Mouse (Mus musculus) G1E (cell line): Measurements from ENCODE around the gene Dynlrb1. TPM values are rescaled to one million over a fixed set of nuclear protein-coding genes. Genes with fewer than 3 reads are reported as not detected.

Experiments used
- ATAC-seq: 2 replicates; pipeline ENCODE4 v1.8.0; 2016; ENCODE audit warnings: mild to moderate bottlenecking; ENCODE audit not compliant: insufficient number of reproducible peaks, poor library complexity, low FRiP score, severe bottlenecking; ENCODE audit errors: extremely low read depth
- DNase-seq: peaks from one replicate; pipeline ENCODE4 v3.0.0; 2012; ENCODE audit warnings: low spot score
- H3K27me3 ChIP-seq: 2 replicates; pipeline ENCODE4 v1.6.1; 2012; ENCODE audit warnings: mild to moderate bottlenecking, low read length, inconsistent platforms; ENCODE audit not compliant: insufficient read depth
- H3K36me3 ChIP-seq: replicated peaks from 2 replicates; pipeline ENCODE3; 2012; ENCODE audit warnings: mild to moderate bottlenecking, inconsistent platforms
- H3K4me1 ChIP-seq: 2 replicates; pipeline ENCODE4 v1.6.1; 2012; ENCODE audit warnings: low read depth, low read length, inconsistent platforms, mixed read lengths; ENCODE audit not compliant: insufficient read depth
- H3K4me3 ChIP-seq: 2 replicates; pipeline ENCODE4 v1.5.1; 2012; ENCODE audit warnings: low read depth, mild to moderate bottlenecking, inconsistent platforms, low read length, moderate library complexity, mixed read lengths
- H3K9me3 ChIP-seq: replicated peaks from 2 replicates; pipeline ENCODE4 v1.6.1; 2012; ENCODE audit warnings: inconsistent platforms
- CTCF ChIP-seq: IDR thresholded peaks from 2 replicates; pipeline ENCODE4 v1.5.1; 2012; ENCODE audit warnings: low read depth, low read length, inconsistent platforms, mixed read lengths
- GATA1 ChIP-seq: IDR thresholded peaks from 2 replicates; pipeline ENCODE4 v1.6.1; 2012; ENCODE audit warnings: borderline replicate concordance, low read length, inconsistent platforms, mixed read lengths
- GATA2 ChIP-seq: IDR thresholded peaks from 2 replicates; pipeline ENCODE4 v1.6.1; 2012; ENCODE audit warnings: low read depth, low read length, inconsistent platforms, borderline replicate concordance
- POLR2AphosphoS5 ChIP-seq: IDR thresholded peaks from 2 replicates; pipeline ENCODE4 v1.6.1; 2012; ENCODE audit warnings: low read depth, low read length, inconsistent platforms; ENCODE audit not compliant: insufficient replicate concordance
- TAL1 ChIP-seq: conservative IDR thresholded peaks from 2 replicates; pipeline ENCODE4 v1.6.1; 2012; ENCODE audit warnings: low read depth, low read length, inconsistent platforms, mixed read lengths
- polyA plus RNA-seq: library from polyadenylated mRNA; stranded (reverse); fragments of >175 nt; gene quantifications from 2 replicates; pipeline ENCODE4 v1.2.3, GENCODE M21; 2012
- total RNA-seq, 2 experiments: library from RNA; stranded (forward) in 1 of 2; stranded (reverse) in 1 of 2; fragments of 200-1000 nt in 1 of 2; fragments of >200 nt in 1 of 2; fragmentation: Nextera tagmentation in 1 of 2; gene quantifications; 2 replicates each; pipeline ENCODE4 v1.2.3; 2014 to 2017

The Dynlrb1 gene
- total and polyA plus RNA-seq, 3 experiments: 117 to 291 (median 200) TPM

GRCm38 (mm10) chr2:155240915-155241314, 4.6 kb downstream of the Dynlrb1 start:
- Histone ChIP-seq H3K27me3 (no peaks in the 10 kb centered on the region), H3K36me3 (peaks cover 53% of the 10 kb centered on the region), H3K4me1 (peaks cover 15% of the 10 kb centered on the region), H3K9me3 (0 out of 2 replicates have a peak, but pooled peaks cover 2% of the 10 kb centered on the region), H3K4me3 (no peak overlapping the region)
- ATAC-seq: no peak
- TF ChIP-seq POLR2AphosphoS5 (no peak), GATA2 (no peak)
- DNase-seq: no peak

GRCm38 (mm10) chr2:155242296-155242855, 6.0 kb downstream of the Dynlrb1 start:
- no peak overlapping the region for H3K4me3 ChIP-seq
- H3K27me3 ChIP-seq: no peaks in the 10 kb centered on the region
- DNase-seq (no peak), ATAC-seq (no peak)
- H3K4me1 ChIP-seq: peaks cover 10% of the 10 kb centered on the region
- peaks cover 65% of the 10 kb centered on the region for H3K36me3 ChIP-seq
- H3K9me3 ChIP-seq: 0 out of 2 replicates have a peak, but pooled peaks cover 2% of the 10 kb centered on the region
- TF ChIP-seq POLR2AphosphoS5 (no peak), GATA1 (no peak), GATA2 (no peak), CTCF (no peak), TAL1 (no peak)

- no peak for DNase-seq
- Histone ChIP-seq H3K9me3 (0 out of 2 replicates have a peak, but pooled peaks cover 2% of the 10 kb centered on the region), H3K4me1 (no peaks in the 10 kb centered on the region; the same call in 1 of the 2 replicates), H3K27me3 (no peaks in the 10 kb centered on the region), H3K4me3 (no peak overlapping the region), H3K36me3 (peaks cover 91% of the 10 kb centered on the region)
- TF ChIP-seq CTCF (no peak), POLR2AphosphoS5 (no peak), GATA2 (no peak), GATA1 (no peak), TAL1 (no peak)
- ATAC-seq: no peak
Observed at GRCm38 (mm10) chr2:155246231-155246630, 9.9 kb downstream of the Dynlrb1 start.

GRCm38 (mm10) chr2:155248206-155248605, 11.9 kb downstream of the Dynlrb1 start:
- ATAC-seq: no peak
- TF ChIP-seq CTCF (no peak), GATA2 (no peak), TAL1 (no peak), POLR2AphosphoS5 (no peak), GATA1 (no peak)
- no peaks in the 10 kb centered on the region for H3K27me3 ChIP-seq

GRCm38 (mm10) chr2:155248718-155249117, 12.4 kb downstream of the Dynlrb1 start:
- H3K4me1 ChIP-seq: no peaks in the 10 kb centered on the region
- peaks cover 78% of the 10 kb centered on the region for H3K36me3 ChIP-seq
- H3K9me3 ChIP-seq: no peaks in the 10 kb centered on the region
- DNase-seq (no peak), ATAC-seq (no peak)
- H3K27me3 ChIP-seq: no peaks in the 10 kb centered on the region
- TF ChIP-seq CTCF: no peak
- TF ChIP-seq GATA1: no peak
- no peak for TF ChIP-seq POLR2AphosphoS5
- TF ChIP-seq TAL1: no peak
- TF ChIP-seq GATA2: no peak
- no peak overlapping the region for H3K4me3 ChIP-seq

More at GRCm38 (mm10) chr2:155248206-155248605, 11.9 kb downstream of the Dynlrb1 start:
- H3K9me3 ChIP-seq: no peaks in the 10 kb centered on the region
- H3K36me3 ChIP-seq: peaks cover 81% of the 10 kb centered on the region
- no peak overlapping the region for H3K4me3 ChIP-seq
- H3K4me1 ChIP-seq: no peaks in the 10 kb centered on the region
- no peak for DNase-seq

- no peak for DNase-seq
- Histone ChIP-seq H3K9me3 (no peaks in the 10 kb centered on the region), H3K36me3 (peaks cover 69% of the 10 kb centered on the region), H3K4me3 (no peak overlapping the region), H3K4me1 (no peaks in the 10 kb centered on the region), H3K27me3 (no peaks in the 10 kb centered on the region)
- no peak for ATAC-seq
- TF ChIP-seq CTCF: no peak
- TF ChIP-seq TAL1: no peak
- TF ChIP-seq GATA1: no peak
Observed at GRCm38 (mm10) chr2:155249588-155249987, 13.3 kb downstream of the Dynlrb1 start.

- Histone ChIP-seq H3K4me3 (no peak overlapping the region), H3K4me1 (no peaks in the 10 kb centered on the region), H3K9me3 (no peaks in the 10 kb centered on the region), H3K36me3 (no peaks in the 10 kb centered on the region), H3K27me3 (peaks cover 3% of the 10 kb centered on the region)
- DNase-seq (no peak), ATAC-seq (no peak)
- TF ChIP-seq GATA2: no peak
- no peak for TF ChIP-seq POLR2AphosphoS5
- TF ChIP-seq CTCF: no peak
- no peak for TF ChIP-seq GATA1
- TF ChIP-seq TAL1: no peak
Observed at GRCm38 (mm10) chr2:155265526-155265925, 29.2 kb downstream of the Dynlrb1 start.
